Mouse (Mus musculus): Measurements from ENCODE around the gene Irx2. TPM values are rescaled to one million over a fixed set of nuclear protein-coding genes. Genes with fewer than 3 reads are reported as not detected.

Gene Irx2
- total RNA-seq, 2 experiments from 2014 or later: 4.5 to 5.0 TPM

GRCm38 (mm10) chr13:72634752-72635315 lies 6.2 kb downstream of the Irx2 start:
- no peak for DNase-seq (ENCODE audit: low spot score)
- intact Hi-C loops (cut with DNase I): loop anchor here (10.0 kb wide), 1 partner anchor 400 kb away; no protein-coding TSS in a partner anchor

DNA sequence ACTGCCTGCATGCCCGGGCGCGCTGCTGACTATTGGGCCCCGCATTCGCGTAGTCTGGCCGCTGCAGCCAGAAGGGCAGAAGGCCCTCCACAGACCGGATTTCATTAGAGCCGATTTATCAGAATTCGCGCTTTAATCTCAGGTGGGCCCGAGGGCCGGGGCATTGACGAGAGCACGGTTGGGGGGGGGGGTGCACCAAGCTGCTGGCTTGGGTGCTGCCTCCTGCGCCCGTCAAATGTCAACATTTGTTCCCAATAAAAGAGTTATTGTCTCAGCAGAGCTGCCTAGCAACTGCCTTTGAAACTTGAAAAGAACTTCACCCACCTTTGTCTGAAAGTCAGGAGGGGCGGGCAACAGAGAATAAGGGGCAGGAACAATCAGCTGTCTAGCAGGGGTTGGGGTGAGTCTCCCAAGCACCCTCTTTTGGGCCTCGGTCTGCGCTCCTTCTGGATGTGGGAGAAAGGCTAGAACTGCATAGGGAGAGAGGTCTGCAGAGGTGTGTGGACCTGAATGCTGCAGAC lies 7.8 kb downstream of the Irx2 start:
- intact Hi-C loops (cut with DNase I): loop anchor here (10.0 kb wide), 1 partner anchor 398 kb away; no protein-coding TSS in a partner anchor
- DNase-seq (ENCODE audit: low spot score): no peak

DNA sequence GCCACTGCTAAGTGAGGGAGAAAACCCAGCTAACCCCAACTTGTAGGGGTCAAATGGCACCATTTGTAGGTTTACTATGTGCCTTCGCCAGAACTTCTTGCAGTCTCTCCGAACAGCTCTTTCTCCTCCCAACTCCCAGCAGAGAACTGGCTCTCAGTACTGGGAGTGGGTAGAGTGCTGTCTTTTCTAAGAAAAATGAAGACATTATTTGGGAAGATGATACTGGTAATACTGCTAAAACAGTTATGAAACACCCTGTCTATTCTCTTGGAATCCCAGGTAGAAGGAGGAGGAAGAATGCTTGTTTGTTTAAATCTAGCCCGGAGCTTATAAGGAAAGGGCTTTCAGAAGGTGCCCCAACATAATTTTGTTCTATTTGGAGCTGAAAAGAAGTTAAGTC lies 8.9 kb downstream of the Irx2 start:
- no peak for DNase-seq (ENCODE audit: low spot score)
- intact Hi-C loops (cut with DNase I): loop anchor here (10.0 kb wide), 1 partner anchor 397 kb away; no protein-coding TSS in a partner anchor

DNA sequence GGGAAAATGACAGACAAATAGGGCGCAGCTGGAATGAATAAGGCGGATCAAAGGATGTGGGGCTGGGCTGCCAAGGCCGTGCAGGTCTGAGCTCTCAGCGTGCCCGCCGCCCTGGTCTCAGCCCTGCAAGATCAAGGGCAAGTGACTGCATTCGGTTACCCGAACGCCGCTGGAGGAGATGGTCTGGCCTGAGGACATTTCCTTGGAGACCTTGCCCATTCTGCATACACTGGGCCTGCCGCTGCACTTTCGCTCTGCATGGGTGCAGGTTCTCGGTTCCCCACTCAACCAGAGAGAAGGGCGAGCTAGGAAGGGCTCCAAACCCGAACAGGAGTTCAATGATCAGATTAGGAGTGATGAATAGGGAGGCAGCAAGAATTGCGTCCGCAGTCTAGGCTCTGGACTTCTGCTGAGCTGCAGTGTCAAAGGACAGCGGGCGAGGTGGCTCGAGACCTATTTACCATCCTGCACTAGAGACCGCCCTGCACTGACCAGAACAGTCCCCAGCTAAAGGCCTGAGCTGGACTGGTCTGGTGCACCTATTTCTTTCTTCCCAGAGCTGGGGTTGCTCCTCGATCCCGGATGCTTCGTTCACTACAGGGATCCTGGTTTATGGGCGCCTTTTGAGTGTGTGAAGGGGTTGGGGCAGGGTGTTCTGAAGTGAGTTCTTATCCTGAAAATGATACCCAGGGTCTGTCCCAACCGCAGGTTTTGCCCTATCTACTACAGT lies 9.9 kb downstream of the Irx2 start:
- intact Hi-C loops (cut with DNase I): loop anchor here (10.0 kb wide), 1 partner anchor 396 kb away; no protein-coding TSS in a partner anchor
- DNase-seq (ENCODE audit: low spot score): no peak

- intact Hi-C loops (cut with DNase I): loop anchor here (10.0 kb wide), 1 partner anchor 395 kb away; no protein-coding TSS in a partner anchor
- no peak for DNase-seq (ENCODE audit: low spot score)
Measured at GRCm38 (mm10) chr13:72639441-72640130, 11.0 kb downstream of the Irx2 start.

- no peak for DNase-seq (ENCODE audit: low spot score)
- intact Hi-C loops (cut with DNase I): no loop called here
Measured at GRCm38 (mm10) chr13:72640131-72640521, 11.5 kb downstream of the Irx2 start.

DNA sequence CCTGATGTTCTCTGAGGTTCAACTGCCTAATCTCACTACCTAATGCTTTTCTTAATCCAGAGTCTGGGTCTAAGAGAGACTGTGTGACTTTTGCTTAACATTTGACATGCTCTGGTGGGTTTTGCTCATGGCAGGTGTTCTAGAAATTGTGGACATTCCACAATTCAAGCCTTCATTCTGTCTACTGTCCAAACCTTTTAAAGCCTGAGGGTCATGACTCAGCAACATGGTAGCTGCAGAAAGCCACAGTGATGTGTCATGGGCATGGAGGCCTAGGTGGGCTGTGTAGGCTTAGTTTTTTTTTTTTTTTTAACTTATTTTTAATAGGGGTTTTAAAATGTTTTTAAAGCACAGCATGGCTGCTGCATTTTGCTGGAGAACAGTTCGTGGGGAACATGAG lies 27.8 kb downstream of the Irx2 start:
- no peak for DNase-seq (ENCODE audit: low spot score)
- intact Hi-C loops (cut with DNase I): no loop called here

- no peak for DNase-seq (ENCODE audit: low spot score)
- intact Hi-C loops (cut with DNase I): no loop called here
Measured at GRCm38 (mm10) chr13:72675826-72676225, 47.2 kb downstream of the Irx2 start.

Measured in heart, postnatal 25 days (tissue).